Mouse (Mus musculus) kidney, adult 2 months (tissue): ENCODE results near the gene Dnah17. TPM values are rescaled to one million over a fixed set of nuclear protein-coding genes. Genes with fewer than 3 reads are reported as not detected.

Source experiments
- DNase-seq: peaks from one replicate; pipeline ENCODE4 v3.0.0; 2021
- H3K27ac ChIP-seq: fragments of 200-500 bp; 2 replicates; pipeline ENCODE4 v1.5.1; 2012; ENCODE audit warnings: low read depth, low read length, control low read depth, inconsistent platforms; ENCODE audit not compliant: insufficient read depth
- H3K27me3 ChIP-seq: fragments of 200-500 bp; replicated peaks from 2 replicates; pipeline ENCODE4 v1.6.1; 2012; ENCODE audit warnings: mild to moderate bottlenecking, moderate library complexity, low read length, inconsistent platforms; ENCODE audit not compliant: control insufficient read depth, insufficient read depth
- H3K36me3 ChIP-seq: fragments of 200-500 bp; 2 replicates; pipeline ENCODE4 v1.6.1; 2012; ENCODE audit warnings: mild to moderate bottlenecking, moderate library complexity, low read length, inconsistent platforms; ENCODE audit not compliant: control insufficient read depth, insufficient read depth
- H3K4me1 ChIP-seq: fragments of 200-500 bp; 2 replicates; pipeline ENCODE4 v1.6.1; 2011; ENCODE audit warnings: low read length; ENCODE audit not compliant: control insufficient read depth, insufficient read depth
- H3K4me3 ChIP-seq: fragments of 200-500 bp; 2 replicates; pipeline ENCODE4 v1.5.1; 2011; ENCODE audit warnings: mild to moderate bottlenecking, low read depth, low read length, control low read depth; ENCODE audit not compliant: insufficient read depth
- CTCF ChIP-seq: fragments of 200-500 bp; conservative IDR thresholded peaks from 2 replicates; pipeline ENCODE4 v1.5.1; 2011; ENCODE audit warnings: low read depth, mild to moderate bottlenecking, control low read depth, low read length, moderate library complexity, mixed read lengths; ENCODE audit not compliant: insufficient read depth, insufficient read length
- POLR2A ChIP-seq: fragments of 200-500 bp; IDR thresholded peaks from one replicate; pipeline ENCODE4 v1.6.1; 2011; ENCODE audit warnings: low read depth, low read length, control low read depth
- WGBS: fragments of 180-500 bp; shearing (Covaris S2); methylation state at CpG from one replicate; pipeline ENCODE4 v1.1.7; 2018; 5-methylcytosine and 5-hydroxymethylcytosine counted together
- polyA plus RNA-seq: library from polyadenylated mRNA; depleted of rRNA; stranded (reverse); fragments of >200 nt; gene quantifications from 2 replicates; pipeline ENCODE4 v1.2.3, GENCODE M21; 2012

Gene Dnah17
- polyA plus RNA-seq, 1 experiment = 0.19 TPM

GRCm38 (mm10) chr11:118023475-118023874, 107.0 kb downstream of the Dnah17 start:
- WGBS = 70% methylated on average over 7 of the region's 7 CpGs
- Histone ChIP-seq H3K27ac (no peak overlapping the region), H3K27me3 (no peaks in the 10 kb centered on the region), H3K4me3 (no peak overlapping the region), H3K36me3 (no peaks in the 10 kb centered on the region), H3K4me1 (no peaks in the 10 kb centered on the region)
- TF ChIP-seq POLR2A (no peak), CTCF (no peak)
- no peak for DNase-seq

- 91% methylated on average over 1 of the region's 1 CpGs for WGBS
- Histone ChIP-seq H3K4me1 (no peaks in the 10 kb centered on the region), H3K27me3 (no peaks in the 10 kb centered on the region), H3K36me3 (no peaks in the 10 kb centered on the region), H3K27ac (no peak overlapping the region), H3K4me3 (no peak overlapping the region)
- TF ChIP-seq CTCF = peak; percentile 95
- no peak for TF ChIP-seq POLR2A
- peak; percentile 77 for DNase-seq
Observed at GRCm38 (mm10) chr11:118021806-118022205, 108.6 kb downstream of the Dnah17 start.

- Histone ChIP-seq H3K27me3 (no peaks in the 10 kb centered on the region), H3K4me3 (no peak overlapping the region), H3K36me3 (no peaks in the 10 kb centered on the region), H3K27ac (no peak overlapping the region), H3K4me1 (no peaks in the 10 kb centered on the region)
- WGBS = 96% methylated on average over 4 of the region's 4 CpGs
- no peak for DNase-seq
- TF ChIP-seq CTCF (peak; percentile 38), POLR2A (no peak)
Observed at GRCm38 (mm10) chr11:118018328-118018727, 112.1 kb downstream of the Dnah17 start.

- H3K36me3 ChIP-seq = no peaks in the 10 kb centered on the region
- peaks cover 4% of the 10 kb centered on the region; the same call in 1 of the 2 replicates for H3K4me1 ChIP-seq
- DNase-seq = no peak
- no peak overlapping the region for H3K4me3 ChIP-seq
- WGBS = 91% methylated on average over 8 of the region's 8 CpGs
- TF ChIP-seq CTCF (no peak), POLR2A (no peak)
- no peak overlapping the region for H3K27ac ChIP-seq
- H3K27me3 ChIP-seq = no peaks in the 10 kb centered on the region
Observed at GRCm38 (mm10) chr11:118015381-118016145, 114.9 kb downstream of the Dnah17 start.

- Histone ChIP-seq H3K36me3 (no peaks in the 10 kb centered on the region), H3K4me3 (no peak overlapping the region), H3K4me1 (peaks cover 7% of the 10 kb centered on the region), H3K27ac (no peak overlapping the region), H3K27me3 (no peaks in the 10 kb centered on the region)
- DNase-seq = no peak
- no peak for TF ChIP-seq POLR2A
- no peak for TF ChIP-seq CTCF
- 82% methylated on average over 12 of the region's 12 CpGs for WGBS
Observed at GRCm38 (mm10) chr11:118014391-118014995, 115.9 kb downstream of the Dnah17 start.

- TF ChIP-seq POLR2A = no peak
- TF ChIP-seq CTCF = no peak
- 87% methylated on average over 2 of the region's 2 CpGs for WGBS
- H3K4me1 ChIP-seq = peaks cover 18% of the 10 kb centered on the region
Observed at GRCm38 (mm10) chr11:118013339-118013738, 117.1 kb downstream of the Dnah17 start.

GRCm38 (mm10) chr11:118012595-118012994, 117.8 kb downstream of the Dnah17 start:
- H3K4me3 ChIP-seq = no peak overlapping the region

More at GRCm38 (mm10) chr11:118013339-118013738, 117.1 kb downstream of the Dnah17 start:
- Histone ChIP-seq H3K27ac (no peak overlapping the region), H3K27me3 (no peaks in the 10 kb centered on the region), H3K4me3 (no peak overlapping the region), H3K36me3 (no peaks in the 10 kb centered on the region)
- no peak for DNase-seq

More at GRCm38 (mm10) chr11:118012595-118012994, 117.8 kb downstream of the Dnah17 start:
- Histone ChIP-seq H3K4me1 (peaks cover 22% of the 10 kb centered on the region), H3K36me3 (no peaks in the 10 kb centered on the region), H3K27ac (no peak overlapping the region), H3K27me3 (no peaks in the 10 kb centered on the region)
- DNase-seq = no peak
- WGBS = 88% methylated on average over 1 of the region's 1 CpGs
- no peak for TF ChIP-seq POLR2A
- TF ChIP-seq CTCF = no peak
